Mouse (Mus musculus) B cell, adult 67 days (primary cell): ENCODE results near the gene Hao1. TPM values are rescaled to one million over a fixed set of nuclear protein-coding genes. Genes with fewer than 3 reads are reported as not detected.

Source experiments
- total RNA-seq, 2 experiments: library from RNA; stranded (reverse); gene quantifications; 4 replicates each; pipeline ENCODE4 v1.2.4; 2023

Hao1 gene
- total RNA-seq, result not detected

DNA sequence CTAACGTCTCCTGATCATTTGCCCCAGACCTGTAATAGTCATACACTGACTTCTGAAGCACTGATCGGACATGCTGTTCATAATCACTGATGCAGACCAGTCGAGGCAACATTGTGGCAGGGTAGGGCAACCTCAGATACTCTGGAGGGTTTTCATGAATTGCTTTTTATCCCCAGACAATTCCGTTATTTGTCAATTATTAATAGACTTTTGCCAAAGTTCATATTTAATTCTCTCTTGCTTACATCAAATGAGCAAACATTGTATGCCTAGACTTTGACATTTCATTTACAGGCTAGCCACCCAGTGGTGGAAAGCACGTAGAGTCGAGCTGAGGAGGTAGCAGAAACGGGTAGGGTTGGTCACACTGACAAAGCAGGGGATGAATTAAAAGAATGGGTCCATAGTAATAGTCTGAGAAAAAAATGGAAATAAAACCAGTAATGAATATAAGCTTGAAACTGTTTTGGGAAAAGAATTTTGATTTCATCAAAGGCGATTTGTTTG, at the start of gene Hao1:
TSS of gene Hao1 (minus strand) at position 148 of the 507 bp plus-strand sequence.

Other genes starting within 250 kb of the Hao1 start
- 10 to 100 TPM; 21.9 to 28.5 TPM for gene Tmx4, start 89.8 kb upstream of the Hao1 start, total RNA-seq
- gene Plcb1, start 231.7 kb upstream of the Hao1 start, total RNA-seq, result not detected